Mouse (Mus musculus) lung, embryonic 14.5 days (tissue): Measurements from ENCODE around the gene Klhdc10. TPM values are rescaled to one million over a fixed set of nuclear protein-coding genes. Genes with fewer than 3 reads are reported as not detected.
"Not testable (repeated sequence)": the region's sequence is repeated elsewhere in the genome, so short reads cannot be mapped to it uniquely, and the experiment has no call there.

Experiments
- ATAC-seq: fragments of 200-750 bp; cut with Nextera tagmentation; 2 replicates; pipeline ENCODE4 v1.8.0; 2017; ENCODE audit warnings: mild to moderate bottlenecking, moderate TSS enrichment, moderate library complexity; ENCODE audit not compliant: insufficient read depth
- DNase-seq: peaks from one replicate; pipeline ENCODE4 v3.0.0-alpha.2; 2015
- H3K27ac ChIP-seq: fragments of 300-500 bp; sonication (generic); 2 replicates; pipeline ENCODE4 v1.5.1; 2014; ENCODE audit warnings: low read depth, mild to moderate bottlenecking, moderate library complexity
- H3K27me3 ChIP-seq: fragments of 300-500 bp; sonication (generic); 2 replicates; pipeline ENCODE4 v1.6.1; 2014; ENCODE audit warnings: low read length, control low read depth; ENCODE audit not compliant: insufficient read depth
- H3K36me3 ChIP-seq: fragments of 300-500 bp; sonication (generic); 2 replicates; pipeline ENCODE4 v1.6.1; 2014; ENCODE audit warnings: control low read depth; ENCODE audit not compliant: insufficient read depth
- H3K4me1 ChIP-seq: fragments of 300-500 bp; sonication (generic); 2 replicates; pipeline ENCODE4 v1.6.1; 2014; ENCODE audit warnings: antibody characterized with exemption, control low read depth; ENCODE audit not compliant: insufficient read depth
- H3K4me2 ChIP-seq: fragments of 300-500 bp; sonication (generic); 2 replicates; pipeline ENCODE4 v1.6.1; 2014; ENCODE audit warnings: mild to moderate bottlenecking
- H3K4me3 ChIP-seq: fragments of 300-500 bp; sonication (generic); 2 replicates; pipeline ENCODE4 v1.5.1; 2014; ENCODE audit warnings: low read depth, low read length
- H3K9ac ChIP-seq: fragments of 300-500 bp; sonication (generic); 2 replicates; pipeline ENCODE4 v1.6.1; 2014
- H3K9me3 ChIP-seq: fragments of 300-500 bp; sonication (generic); 2 replicates; pipeline ENCODE4 v1.6.1; 2016; ENCODE audit warnings: low read depth, low read length, control low read depth
- CTCF ChIP-seq: IDR thresholded peaks from 2 replicates; pipeline ENCODE4 v1.5.1; 2016; ENCODE audit warnings: antibody characterized with exemption, low read depth
- WGBS: fragments of 180-500 bp; shearing (Covaris S2); extraction: QIAGEN DNeasy Blood & Tissue Kit; methylation state at CpG from one replicate; pipeline ENCODE4 v1.1.7; 2014; 5-methylcytosine and 5-hydroxymethylcytosine counted together
- polyA plus RNA-seq: library from polyadenylated mRNA; unstranded; fragments of >200 nt; fragmentation: Nextera tagmentation; extraction: Ambion mirVana; gene quantifications from 2 replicates; pipeline ENCODE4 v1.2.1, GENCODE M21; 2014

The Klhdc10 gene
- polyA plus RNA-seq, 1 experiment from 2014 or later, result 33.9 TPM

- Histone ChIP-seq H3K27ac (no peak overlapping the region), H3K9ac (no peak overlapping the region), H3K27me3 (no peaks in the 10 kb centered on the region), H3K36me3 (peaks cover 84% of the 10 kb centered on the region), H3K4me3 (no peak overlapping the region), H3K4me2 (no peak overlapping the region), H3K4me1 (no peaks in the 10 kb centered on the region), H3K9me3 (no peaks in the 10 kb centered on the region)
- TF ChIP-seq CTCF, result no peak
- ATAC-seq (no peak), DNase-seq (peak; percentile 48)
- 68% methylated on average over 1 of the region's 1 CpGs for WGBS
These were observed 25.9 kb upstream of the Klhdc10 start for GRCm38 (mm10) chr6:30375791-30376190.

- Histone ChIP-seq H3K4me1 (no peaks in the 10 kb centered on the region), H3K4me3 (no peak overlapping the region), H3K27me3 (no peaks in the 10 kb centered on the region), H3K36me3 (peaks cover 82% of the 10 kb centered on the region), H3K27ac (no peak overlapping the region), H3K9ac (no peak overlapping the region), H3K4me2 (no peak overlapping the region), H3K9me3 (no peaks in the 10 kb centered on the region)
- WGBS, result 62% methylated on average over 3 of the region's 3 CpGs
- peak; percentile 37; the same call in 1 of the 2 replicates for TF ChIP-seq CTCF
- peak; percentile 67 for DNase-seq
- ATAC-seq, result no peak
These were observed 20.6 kb upstream of the Klhdc10 start for GRCm38 (mm10) chr6:30381116-30381515.

- not testable (repeated sequence) for H3K4me1 ChIP-seq, H3K9me3 ChIP-seq, H3K27me3 ChIP-seq, DNase-seq, H3K27ac ChIP-seq
- H3K36me3 ChIP-seq, result peaks cover 20% of the 10 kb centered on the region
- ATAC-seq, result peak; percentile 19; the same call in 1 of the 2 replicates
- 15% methylated on average over 4 of the region's 4 CpGs for WGBS
- peak overlapping the region; percentile 82 for H3K9ac ChIP-seq
- H3K4me2 ChIP-seq, result peak overlapping the region; percentile 58
- peak overlapping the region; percentile 80 for H3K4me3 ChIP-seq
These were observed 11.4 kb upstream of the Klhdc10 start for GRCm38 (mm10) chr6:30390271-30390670.

- Histone ChIP-seq H3K9me3 (no peaks in the 10 kb centered on the region), H3K4me2 (peak within 1 kb of the TSS; percentile 58), H3K27me3 (no peaks in the 10 kb centered on the region), H3K4me3 (peak within 1 kb of the TSS; percentile 80), H3K27ac (peak within 1 kb of the TSS; percentile 58; the same call in 1 of the 2 replicates), H3K4me1 (no peaks in the 10 kb centered on the region), H3K9ac (peak within 1 kb of the TSS; percentile 82), H3K36me3 (peaks cover 12% of the 10 kb centered on the region)
- ATAC-seq (peak; percentile 71), DNase-seq (peak; percentile 95)
- TF ChIP-seq CTCF, result no peak
- 16% methylated on average over 33 of the region's 33 CpGs for WGBS
These were observed 10.7 kb upstream of the Klhdc10 start, which contains the start of gene Zc3hc1 for GRCm38 (mm10) chr6:30390714-30391697. TSS of gene Zc3hc1 (minus strand) at chr6:30391028.

- Histone ChIP-seq H3K9me3 (no peaks in the 10 kb centered on the region), H3K9ac (no peak overlapping the region), H3K4me2 (no peak overlapping the region), H3K4me1 (no peaks in the 10 kb centered on the region), H3K27me3 (no peaks in the 10 kb centered on the region), H3K36me3 (peaks cover 4% of the 10 kb centered on the region; the same call in 1 of the 2 replicates), H3K27ac (no peak overlapping the region), H3K4me3 (no peak overlapping the region)
- DNase-seq (no peak), ATAC-seq (no peak)
- no peak for TF ChIP-seq CTCF
- WGBS, result 84% methylated on average over 7 of the region's 7 CpGs
These were observed 9.7 kb upstream of the Klhdc10 start for GRCm38 (mm10) chr6:30391996-30392395.

GRCm38 (mm10) chr6:30400146-30400545 lies 1.5 kb upstream of the Klhdc10 start:
- TF ChIP-seq CTCF, result no peak
- Histone ChIP-seq H3K9ac (no peak overlapping the region), H3K4me1 (no peaks in the 10 kb centered on the region), H3K36me3 (no peaks in the 10 kb centered on the region), H3K4me2 (peak overlapping the region; percentile 70; the same call in 1 of the 2 replicates), H3K9me3 (no peaks in the 10 kb centered on the region), H3K27me3 (no peaks in the 10 kb centered on the region), H3K4me3 (no peak overlapping the region), H3K27ac (peak overlapping the region; percentile 98)
- DNase-seq, result no peak
- 74% methylated on average over 5 of the region's 5 CpGs for WGBS
- no peak for ATAC-seq

- DNase-seq, result peak; percentile 75
- no peaks in the 10 kb centered on the region for H3K36me3 ChIP-seq
- no peaks in the 10 kb centered on the region for H3K9me3 ChIP-seq
- peak overlapping the region; percentile 70 for H3K4me2 ChIP-seq
- H3K4me3 ChIP-seq, result peak overlapping the region; percentile 99
- no peaks in the 10 kb centered on the region for H3K4me1 ChIP-seq
- H3K9ac ChIP-seq, result peak overlapping the region; percentile 69
- peak overlapping the region; percentile 98 for H3K27ac ChIP-seq
- no peak for TF ChIP-seq CTCF
- no peaks in the 10 kb centered on the region for H3K27me3 ChIP-seq
- 2% methylated on average over 7 of the region's 7 CpGs for WGBS
- no peak for ATAC-seq
These were observed 952 bp upstream of the Klhdc10 start for GRCm38 (mm10) chr6:30400716-30401115.
